Mouse (Mus musculus): ENCODE measurements around the gene Osbp2. TPM values are rescaled to one million over a fixed set of nuclear protein-coding genes. Genes with fewer than 3 reads are reported as not detected.

Gene Osbp2
- polyA plus RNA-seq, 1 experiment from 2014 or later = 0.85 TPM

- 65% methylated on average over 7 of the region's 7 CpGs for WGBS
- Histone ChIP-seq H3K9me3 (ENCODE audit: control insufficient read depth, low read length) (no peaks in the 10 kb centered on the region), H3K4me1 (ENCODE audit: control insufficient read depth in 2 of 2, insufficient read depth in 2 of 2, low read length in 2 of 2) (no peaks in the 10 kb centered on the region; a peak in 1 of 4 replicates), H3K9ac (ENCODE audit: low read length) (no peak overlapping the region), H3K36me3 (ENCODE audit: control insufficient read depth, insufficient read depth, low read length) (no peaks in the 10 kb centered on the region), H3K4me3 (ENCODE audit: control insufficient read depth in 1 of 2, insufficient read depth in 1 of 2, low read depth in 1 of 2, low read length in 2 of 2) (no peak overlapping the region), H3K27ac (replicated peaks in 1 of 2; ENCODE audit: control insufficient read depth in 1 of 2, insufficient read depth in 1 of 2, low read depth in 2 of 2, low read length in 2 of 2) (no peak overlapping the region), H3K27me3 (ENCODE audit: control insufficient read depth, insufficient read depth, low read length) (peaks cover 15% of the 10 kb centered on the region; the same call in 1 of the 2 replicates), H3K4me2 (ENCODE audit: low read length) (no peak overlapping the region)
- ATAC-seq (ENCODE audit: insufficient number of reproducible peaks, insufficient read depth, low FRiP score, low read depth) = no peak
Observed at GRCm38 (mm10) chr11:3703089-3703992, 160.4 kb downstream of the Osbp2 start.

- Histone ChIP-seq H3K4me2 (ENCODE audit: low read length) (no peak overlapping the region), H3K36me3 (ENCODE audit: control insufficient read depth, insufficient read depth, low read length) (peaks cover 8% of the 10 kb centered on the region; the same call in 1 of the 2 replicates), H3K27ac (replicated peaks in 1 of 2; ENCODE audit: control insufficient read depth in 1 of 2, insufficient read depth in 1 of 2, low read depth in 2 of 2, low read length in 2 of 2) (no peak overlapping the region), H3K9ac (ENCODE audit: low read length) (no peak overlapping the region), H3K27me3 (ENCODE audit: control insufficient read depth, insufficient read depth, low read length) (no peaks in the 10 kb centered on the region), H3K4me1 (ENCODE audit: control insufficient read depth in 2 of 2, insufficient read depth in 2 of 2, low read length in 2 of 2) (no peaks in the 10 kb centered on the region), H3K4me3 (ENCODE audit: control insufficient read depth in 1 of 2, insufficient read depth in 1 of 2, low read depth in 1 of 2, low read length in 2 of 2) (no peak overlapping the region), H3K9me3 (ENCODE audit: control insufficient read depth, low read length) (no peaks in the 10 kb centered on the region)
- no peak for ATAC-seq (ENCODE audit: insufficient number of reproducible peaks, insufficient read depth, low FRiP score, low read depth)
- WGBS = 86% methylated on average over 3 of the region's 3 CpGs
Observed at GRCm38 (mm10) chr11:3697441-3697840, 166.3 kb downstream of the Osbp2 start.

DNA sequence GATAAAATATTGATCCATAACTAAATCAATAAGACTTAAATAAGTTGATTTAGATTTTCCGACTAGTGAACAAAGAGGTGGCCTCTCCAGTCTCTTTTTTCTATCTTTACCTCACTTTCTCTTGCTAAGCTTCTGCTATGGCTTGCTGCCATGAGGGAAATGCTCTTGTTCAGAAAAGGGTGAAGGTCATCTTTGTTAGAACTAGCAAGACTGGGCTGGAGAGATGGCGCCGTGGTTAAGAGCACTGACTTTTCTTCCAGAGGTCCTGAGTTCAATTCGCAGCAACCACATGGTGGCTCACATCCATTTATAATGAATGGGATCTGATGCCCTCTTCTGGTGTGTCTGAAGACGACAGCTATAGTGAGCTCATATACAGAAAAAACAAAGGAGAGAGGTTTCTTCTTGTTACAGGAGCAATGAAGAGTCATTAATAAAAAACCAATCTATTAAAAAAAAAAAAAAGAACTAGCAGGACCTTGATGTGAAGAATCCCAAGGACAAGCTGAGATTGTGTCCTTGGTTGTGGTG is 167.6 kb downstream of the Osbp2 start:
- Histone ChIP-seq H3K27me3 (ENCODE audit: control insufficient read depth, insufficient read depth, low read length) (no peaks in the 10 kb centered on the region), H3K4me1 (ENCODE audit: control insufficient read depth in 2 of 2, insufficient read depth in 2 of 2, low read length in 2 of 2) (no peaks in the 10 kb centered on the region), H3K4me2 (ENCODE audit: low read length) (no peak overlapping the region), H3K9ac (ENCODE audit: low read length) (no peak overlapping the region), H3K4me3 (ENCODE audit: control insufficient read depth in 1 of 2, insufficient read depth in 1 of 2, low read depth in 1 of 2, low read length in 2 of 2) (no peak overlapping the region), H3K36me3 (ENCODE audit: control insufficient read depth, insufficient read depth, low read length) (peaks cover 16% of the 10 kb centered on the region), H3K27ac (replicated peaks in 1 of 2; ENCODE audit: control insufficient read depth in 1 of 2, insufficient read depth in 1 of 2, low read depth in 2 of 2, low read length in 2 of 2) (no peak overlapping the region), H3K9me3 (ENCODE audit: control insufficient read depth, low read length) (no peaks in the 10 kb centered on the region)
- 79% methylated on average over 5 of the region's 5 CpGs for WGBS
- no peak for ATAC-seq (ENCODE audit: insufficient number of reproducible peaks, insufficient read depth, low FRiP score, low read depth)

DNA sequence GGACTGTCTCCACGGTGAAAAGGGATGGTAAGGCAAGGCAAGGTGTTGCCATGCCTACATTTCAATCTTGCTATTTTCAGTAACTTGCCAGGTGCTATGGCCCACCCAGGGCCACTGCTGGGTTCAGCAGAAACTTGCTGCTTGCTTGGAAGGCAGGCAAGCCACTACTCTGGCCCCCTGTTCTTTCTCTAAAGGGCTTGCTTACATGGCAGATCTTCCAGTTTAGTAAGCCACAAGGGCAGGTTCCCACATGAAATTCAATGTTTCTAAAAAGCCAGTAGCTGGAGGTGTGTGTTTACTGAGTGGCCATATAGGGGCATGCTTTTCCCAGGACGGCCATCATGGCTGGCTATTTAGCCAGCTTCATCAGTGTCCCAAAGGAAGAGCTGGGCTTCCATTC is 172.0 kb downstream of the Osbp2 start:
- Histone ChIP-seq H3K4me3 (ENCODE audit: control insufficient read depth in 1 of 2, insufficient read depth in 1 of 2, low read depth in 1 of 2, low read length in 2 of 2) (no peak overlapping the region), H3K27ac (replicated peaks in 1 of 2; ENCODE audit: control insufficient read depth in 1 of 2, insufficient read depth in 1 of 2, low read depth in 2 of 2, low read length in 2 of 2) (no peak overlapping the region), H3K4me1 (ENCODE audit: control insufficient read depth in 2 of 2, insufficient read depth in 2 of 2, low read length in 2 of 2) (no peaks in the 10 kb centered on the region), H3K27me3 (ENCODE audit: control insufficient read depth, insufficient read depth, low read length) (no peaks in the 10 kb centered on the region), H3K9ac (ENCODE audit: low read length) (no peak overlapping the region), H3K4me2 (ENCODE audit: low read length) (no peak overlapping the region), H3K36me3 (ENCODE audit: control insufficient read depth, insufficient read depth, low read length) (peaks cover 60% of the 10 kb centered on the region), H3K9me3 (ENCODE audit: control insufficient read depth, low read length) (no peaks in the 10 kb centered on the region)
- no peak for ATAC-seq (ENCODE audit: insufficient number of reproducible peaks, insufficient read depth, low FRiP score, low read depth)
- 88% methylated on average over 2 of the region's 2 CpGs for WGBS

- no peak overlapping the region for H3K4me2 ChIP-seq (ENCODE audit: low read length)
- H3K27ac ChIP-seq (replicated peaks in 1 of 2; ENCODE audit: control insufficient read depth in 1 of 2, insufficient read depth in 1 of 2, low read depth in 2 of 2, low read length in 2 of 2) = no peak overlapping the region
- H3K4me3 ChIP-seq (ENCODE audit: control insufficient read depth in 1 of 2, insufficient read depth in 1 of 2, low read depth in 1 of 2, low read length in 2 of 2) = no peak overlapping the region
- no peak overlapping the region for H3K9ac ChIP-seq (ENCODE audit: low read length)
- no peaks in the 10 kb centered on the region for H3K4me1 ChIP-seq (ENCODE audit: control insufficient read depth in 2 of 2, insufficient read depth in 2 of 2, low read length in 2 of 2)
- no peaks in the 10 kb centered on the region for H3K9me3 ChIP-seq (ENCODE audit: control insufficient read depth, low read length)
- no peaks in the 10 kb centered on the region for H3K27me3 ChIP-seq (ENCODE audit: control insufficient read depth, insufficient read depth, low read length)
- no peak for ATAC-seq (ENCODE audit: insufficient number of reproducible peaks, insufficient read depth, low FRiP score, low read depth)
- 88% methylated on average over 2 of the region's 2 CpGs for WGBS
- H3K36me3 ChIP-seq (ENCODE audit: control insufficient read depth, insufficient read depth, low read length) = peaks cover 96% of the 10 kb centered on the region
Observed at GRCm38 (mm10) chr11:3686885-3687284, 176.8 kb downstream of the Osbp2 start.

DNA sequence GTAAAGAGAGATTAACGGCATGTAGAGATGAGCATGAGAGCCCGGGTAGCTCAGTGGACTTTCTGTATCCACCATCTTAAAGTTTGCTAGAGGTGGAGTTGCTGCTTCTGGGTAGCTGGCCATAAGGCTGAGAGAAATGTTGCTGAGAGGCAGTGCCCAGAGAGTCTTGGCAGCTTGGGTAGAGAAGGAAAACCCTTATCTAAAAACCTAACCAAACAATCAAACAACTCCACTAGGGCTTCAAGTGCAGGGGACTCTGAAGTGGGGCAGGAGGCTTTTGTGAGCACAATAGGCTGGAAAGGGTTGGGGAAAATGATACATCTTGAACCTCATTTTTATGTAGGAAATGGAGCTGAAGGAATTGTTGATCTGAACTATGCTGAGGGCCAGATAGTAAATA is 177.4 kb downstream of the Osbp2 start:
- WGBS = 86% methylated on average over 2 of the region's 2 CpGs
- no peaks in the 10 kb centered on the region for H3K27me3 ChIP-seq (ENCODE audit: control insufficient read depth, insufficient read depth, low read length)
- no peaks in the 10 kb centered on the region for H3K9me3 ChIP-seq (ENCODE audit: control insufficient read depth, low read length)
- H3K4me3 ChIP-seq (ENCODE audit: control insufficient read depth in 1 of 2, insufficient read depth in 1 of 2, low read depth in 1 of 2, low read length in 2 of 2) = no peak overlapping the region
- H3K4me1 ChIP-seq (ENCODE audit: control insufficient read depth in 2 of 2, insufficient read depth in 2 of 2, low read length in 2 of 2) = no peaks in the 10 kb centered on the region
- no peak overlapping the region for H3K9ac ChIP-seq (ENCODE audit: low read length)
- H3K36me3 ChIP-seq (ENCODE audit: control insufficient read depth, insufficient read depth, low read length) = peaks cover 95% of the 10 kb centered on the region
- ATAC-seq (ENCODE audit: insufficient number of reproducible peaks, insufficient read depth, low FRiP score, low read depth) = no peak
- no peak overlapping the region for H3K4me2 ChIP-seq (ENCODE audit: low read length)
- no peak overlapping the region for H3K27ac ChIP-seq (replicated peaks in 1 of 2; ENCODE audit: control insufficient read depth in 1 of 2, insufficient read depth in 1 of 2, low read depth in 2 of 2, low read length in 2 of 2)

- Histone ChIP-seq H3K4me1 (ENCODE audit: control insufficient read depth in 2 of 2, insufficient read depth in 2 of 2, low read length in 2 of 2) (no peaks in the 10 kb centered on the region), H3K9ac (ENCODE audit: low read length) (no peak overlapping the region), H3K27ac (replicated peaks in 1 of 2; ENCODE audit: control insufficient read depth in 1 of 2, insufficient read depth in 1 of 2, low read depth in 2 of 2, low read length in 2 of 2) (no peak overlapping the region), H3K4me2 (ENCODE audit: low read length) (no peak overlapping the region), H3K27me3 (ENCODE audit: control insufficient read depth, insufficient read depth, low read length) (no peaks in the 10 kb centered on the region), H3K4me3 (ENCODE audit: control insufficient read depth in 1 of 2, insufficient read depth in 1 of 2, low read depth in 1 of 2, low read length in 2 of 2) (no peak overlapping the region), H3K36me3 (ENCODE audit: control insufficient read depth, insufficient read depth, low read length) (peaks cover 95% of the 10 kb centered on the region), H3K9me3 (ENCODE audit: control insufficient read depth, low read length) (no peaks in the 10 kb centered on the region)
- no peak for ATAC-seq (ENCODE audit: insufficient number of reproducible peaks, insufficient read depth, low FRiP score, low read depth)
- 93% methylated on average over 8 of the region's 8 CpGs for WGBS
Observed at GRCm38 (mm10) chr11:3685431-3685830, 178.3 kb downstream of the Osbp2 start.

Data from heart, embryonic 14.5 days (tissue).